Mouse (Mus musculus): Measurements from ENCODE around the gene Vkorc1l1.
"Not testable (repeated sequence)": the region's sequence is repeated elsewhere in the genome, so short reads cannot be mapped to it uniquely, and the experiment has no call there.

Gene Vkorc1l1

DNA sequence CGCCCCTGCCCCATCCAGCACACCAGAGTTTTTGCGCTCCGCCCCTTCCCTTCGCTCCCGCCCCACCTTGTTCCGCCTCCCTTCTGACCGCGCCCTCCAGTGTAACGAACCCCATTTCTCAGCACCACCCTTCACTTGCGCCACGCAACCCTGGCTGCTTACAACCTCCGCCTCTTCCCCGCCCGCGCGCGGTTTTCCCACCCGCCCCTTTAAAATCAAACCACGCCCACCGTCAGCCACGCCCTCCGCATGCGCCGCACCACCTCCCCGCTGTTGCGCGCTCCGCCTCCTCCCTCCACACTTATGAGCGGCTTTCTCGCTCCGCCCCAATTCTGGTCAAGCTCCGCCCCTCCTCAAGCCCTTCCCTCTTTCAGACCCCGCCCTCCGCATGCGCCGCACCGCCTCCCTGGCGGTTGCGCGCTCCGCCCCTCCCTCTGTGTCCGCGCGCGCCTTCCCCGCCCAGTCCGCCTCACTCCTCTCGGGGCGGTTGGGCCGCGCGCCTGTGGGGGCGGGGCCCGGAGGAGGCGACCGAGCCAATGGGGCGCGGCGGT lies at the start of gene Vkorc1l1:
Gene Vkorc1l1 (plus strand): TSS at position 476 of the 551 bp plus-strand sequence.
- DNase-seq (ENCODE audit: low spot score) = peak; percentile 100

DNA sequence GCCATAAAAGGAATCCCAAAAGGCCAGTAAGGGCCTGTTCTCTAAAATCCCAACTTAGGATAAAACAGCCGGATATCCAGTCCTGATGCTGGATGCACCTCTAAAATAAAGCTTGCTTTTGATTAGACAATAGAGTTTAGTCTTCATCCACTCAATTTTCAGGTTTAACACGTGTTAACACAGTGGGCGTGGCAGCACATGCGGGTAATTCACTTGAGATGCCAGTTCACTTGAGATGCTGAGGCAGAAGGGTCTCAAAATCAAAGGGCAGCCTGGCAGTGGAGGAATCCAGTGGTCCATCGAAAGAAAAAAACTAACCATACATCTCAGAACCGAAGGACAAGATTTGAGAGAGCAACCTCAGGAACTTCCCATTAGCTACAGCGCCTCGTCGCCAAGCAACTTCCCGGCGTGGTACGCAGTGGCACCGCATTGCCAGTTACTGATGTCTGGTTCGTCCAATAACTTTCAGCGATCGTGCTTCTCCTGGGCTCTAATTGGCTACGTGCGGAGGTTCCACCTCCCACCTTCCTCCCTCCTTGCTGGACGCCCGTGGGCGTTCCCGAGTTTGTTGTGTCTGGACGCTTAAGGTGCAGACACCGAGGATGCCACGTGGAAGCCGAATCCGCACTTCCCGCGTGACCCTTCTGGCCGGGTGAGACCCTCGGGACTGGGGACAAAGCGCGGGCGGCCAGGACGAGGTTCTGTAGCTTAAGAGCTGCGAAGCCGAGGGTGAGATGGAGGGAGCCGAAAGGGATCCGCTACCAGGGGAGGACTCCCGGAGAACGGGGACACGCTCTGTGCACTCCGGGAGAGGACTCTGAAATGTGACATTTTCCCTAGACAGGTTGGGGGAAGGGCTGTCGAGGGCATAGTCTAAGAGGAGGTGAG lies 46.3 kb upstream of the Vkorc1l1 start, which contains the start of gene Zbed5:
Gene Zbed5 (plus strand): TSS at position 526 of the 891 bp plus-strand sequence.
- DNase-seq (ENCODE audit: low spot score) = peak; percentile 99

DNA sequence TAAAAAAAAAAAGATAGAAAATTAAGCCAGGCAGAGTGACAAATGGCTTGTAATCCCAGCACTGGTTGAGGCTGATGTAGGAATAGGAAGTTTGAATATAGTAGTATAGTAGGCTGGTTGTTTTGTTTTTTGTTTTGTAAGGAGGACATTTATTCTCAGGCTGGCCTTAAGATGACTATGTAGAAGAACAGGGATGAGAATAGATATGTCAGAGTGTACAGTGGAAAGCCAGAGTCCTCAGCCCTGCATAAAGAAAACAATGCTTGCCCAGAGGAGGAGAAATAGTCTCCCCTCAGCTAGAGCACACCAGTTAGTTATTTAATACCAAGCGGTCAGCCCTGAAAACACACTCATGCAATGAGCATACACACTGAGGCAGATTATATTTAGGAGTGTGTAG lies 43.3 kb upstream of the Vkorc1l1 start, which contains the start of gene Phkg1:
Gene Phkg1 (minus strand): TSS at position 101 of the 400 bp plus-strand sequence.
- DNase-seq (ENCODE audit: low spot score) = no peak

DNA sequence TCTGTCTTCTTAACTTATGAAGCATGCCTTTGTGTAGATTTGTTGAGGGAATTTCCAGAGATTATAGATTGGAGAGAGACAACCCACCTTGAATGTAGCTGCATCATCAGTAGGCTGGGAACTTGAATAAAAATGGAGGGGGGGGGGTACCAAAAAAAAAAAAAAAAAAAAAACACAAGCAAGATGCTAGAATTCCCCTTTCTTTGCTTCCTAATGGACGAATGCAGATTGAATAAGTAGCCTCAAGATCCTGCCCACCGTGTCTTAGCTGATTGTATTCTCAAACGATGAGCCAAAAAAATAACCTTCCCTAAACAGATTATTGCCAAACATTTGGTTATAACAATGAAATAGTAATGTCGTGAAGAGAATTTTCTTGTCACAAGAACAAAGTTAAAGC lies 34.0 kb upstream of the Vkorc1l1 start:
- peak; percentile 31 for DNase-seq (ENCODE audit: low spot score)

DNA sequence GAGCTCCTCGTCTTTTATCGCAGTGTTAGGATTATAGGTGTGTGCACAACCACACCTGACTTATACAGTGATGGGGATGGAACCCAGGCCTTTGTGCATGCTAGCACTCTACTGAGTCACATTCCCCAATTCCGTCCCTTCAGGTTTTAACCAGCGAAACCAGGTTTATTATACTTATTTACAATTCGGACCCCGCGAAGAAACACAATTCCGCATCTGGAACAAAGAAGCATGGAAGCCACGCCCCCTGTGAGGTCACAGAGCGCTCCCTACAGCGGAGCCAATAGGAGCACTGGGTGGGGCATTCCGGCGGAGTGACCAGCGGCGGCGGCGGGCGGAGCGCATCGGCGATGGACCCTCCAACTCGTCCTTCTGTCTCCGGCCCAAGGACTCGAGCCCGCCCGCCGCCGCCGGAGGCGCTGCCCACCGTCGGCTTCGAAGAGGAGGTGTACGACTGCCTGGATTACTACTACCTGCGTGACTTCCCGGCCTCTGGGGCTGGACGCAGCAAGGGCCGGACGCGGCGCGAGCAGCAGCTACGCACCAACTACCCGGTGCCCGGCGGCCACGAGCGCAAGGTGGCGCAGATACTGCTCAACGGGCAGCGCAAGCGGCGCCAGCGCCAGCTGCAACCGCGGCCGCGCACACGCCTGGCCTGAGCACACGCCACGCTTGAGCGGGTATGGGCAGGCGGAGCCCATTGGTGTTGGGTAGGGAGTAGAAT lies 33.4 kb upstream of the Vkorc1l1 start, which contains the start of gene Nupr1l:
Gene Nupr1l (plus strand): TSS at position 299 of the 724 bp plus-strand sequence.
- DNase-seq (ENCODE audit: low spot score) = peak; percentile 96

DNA sequence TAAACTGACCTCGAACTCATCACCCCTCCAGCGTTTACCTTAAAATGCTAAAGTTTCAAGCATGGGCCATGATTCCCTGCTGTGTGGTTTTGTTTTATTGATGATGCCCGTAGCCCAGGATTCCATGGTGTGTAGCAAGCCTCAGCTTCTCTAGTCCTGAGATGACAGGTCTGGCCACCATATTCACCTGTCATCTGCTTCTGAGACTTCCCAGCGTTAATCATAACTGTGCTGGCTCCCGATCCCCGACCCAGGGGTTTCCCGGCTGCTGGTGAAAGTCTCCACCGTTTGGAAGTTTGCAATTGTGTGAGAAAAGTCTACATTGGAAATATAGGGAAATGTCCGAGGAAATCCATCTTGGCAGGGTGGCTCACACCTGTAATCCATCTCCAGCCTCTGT lies 32.6 kb upstream of the Vkorc1l1 start:
- no peak for DNase-seq (ENCODE audit: low spot score)

DNA sequence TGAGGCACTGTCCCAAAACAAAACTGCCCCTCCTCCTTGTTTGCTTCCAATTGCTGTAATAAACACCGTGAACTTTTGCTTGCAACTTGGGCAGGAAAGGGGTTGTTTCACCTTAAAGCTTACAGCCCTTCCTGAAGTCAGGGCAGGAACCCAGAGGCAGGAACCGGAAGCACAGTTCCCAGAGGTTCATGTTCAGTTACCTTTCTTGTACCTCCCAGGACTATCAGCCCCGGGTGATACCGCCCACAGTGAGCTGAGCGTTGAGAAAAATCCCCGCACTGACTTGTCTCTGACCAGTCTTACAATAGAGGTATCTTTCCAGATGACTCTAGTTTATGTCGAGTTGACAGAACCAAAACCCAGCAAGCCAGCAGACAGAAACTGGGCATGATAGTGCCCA lies 32.2 kb upstream of the Vkorc1l1 start:
- no peak for DNase-seq (ENCODE audit: low spot score)

DNA sequence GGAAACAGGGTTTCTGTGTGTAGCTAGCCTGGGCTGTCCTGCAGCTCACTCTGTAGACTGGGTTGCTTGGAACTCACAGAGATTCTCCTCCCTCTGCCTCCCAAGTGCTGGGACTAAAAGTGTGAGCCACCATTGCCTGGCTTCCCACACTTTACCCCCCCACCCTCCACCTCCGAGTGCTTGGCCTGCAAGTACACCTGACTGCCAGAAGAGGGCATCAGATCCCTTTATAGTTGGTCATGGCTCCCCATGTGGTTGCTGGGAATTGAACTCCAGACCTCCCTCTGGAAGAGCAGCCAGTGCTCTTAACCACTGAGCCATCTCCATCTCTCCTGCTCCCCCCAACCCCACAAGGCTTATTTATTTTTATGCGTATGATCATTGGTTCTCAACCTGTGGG lies 27.7 kb upstream of the Vkorc1l1 start:
- peak; percentile 46 for DNase-seq (ENCODE audit: low spot score)

DNA sequence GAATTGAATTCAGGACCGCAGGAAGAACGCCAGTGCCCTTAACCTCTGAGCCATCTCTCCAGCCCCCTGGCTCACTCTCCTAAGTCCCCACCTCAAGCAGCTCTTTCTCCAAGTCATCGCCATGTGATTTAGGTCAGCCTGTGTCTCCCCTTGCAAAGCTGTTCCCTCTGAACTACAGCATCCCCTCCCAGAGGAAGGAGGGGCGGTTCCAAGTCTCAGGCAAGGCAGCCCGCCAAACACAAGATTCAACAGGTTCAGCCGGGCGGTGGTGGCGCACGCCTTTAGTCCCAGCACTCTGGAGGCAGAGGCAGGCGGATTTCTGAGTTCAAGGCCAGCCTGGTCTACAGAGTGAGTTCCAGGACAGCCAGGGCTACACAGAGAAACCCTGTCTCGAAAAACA lies 26.3 kb upstream of the Vkorc1l1 start:
- not testable (repeated sequence) for DNase-seq (ENCODE audit: low spot score)

DNA sequence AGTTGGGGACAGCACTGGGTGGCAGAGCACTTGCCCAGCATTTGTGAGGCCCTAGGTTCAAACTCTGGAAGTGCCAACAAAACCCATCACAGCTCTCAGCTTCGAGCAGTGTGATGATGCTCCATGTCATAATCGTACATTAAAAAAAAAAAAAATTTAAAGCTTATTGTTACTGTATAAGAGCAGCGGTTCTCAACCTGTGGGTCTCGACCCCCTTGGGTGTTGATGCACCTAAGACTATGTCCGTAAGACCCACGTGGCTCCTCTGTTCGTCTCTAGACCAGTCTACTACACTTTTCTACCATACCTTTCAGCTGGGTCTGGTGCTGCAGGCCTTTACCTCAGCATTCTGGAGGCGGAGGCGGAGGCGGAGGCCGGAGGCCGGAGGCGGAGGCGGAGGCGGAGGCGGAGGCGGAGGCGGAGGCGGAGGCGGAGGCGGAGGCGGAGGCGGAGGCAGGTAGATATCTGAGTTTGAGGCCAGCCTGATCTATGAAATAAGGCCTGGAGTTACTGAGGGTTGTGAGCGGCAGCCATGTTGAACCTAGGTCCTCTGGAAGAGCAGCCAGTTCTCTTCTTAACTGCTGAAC lies 23.6 kb upstream of the Vkorc1l1 start:
- DNase-seq (ENCODE audit: low spot score) = no peak

DNA sequence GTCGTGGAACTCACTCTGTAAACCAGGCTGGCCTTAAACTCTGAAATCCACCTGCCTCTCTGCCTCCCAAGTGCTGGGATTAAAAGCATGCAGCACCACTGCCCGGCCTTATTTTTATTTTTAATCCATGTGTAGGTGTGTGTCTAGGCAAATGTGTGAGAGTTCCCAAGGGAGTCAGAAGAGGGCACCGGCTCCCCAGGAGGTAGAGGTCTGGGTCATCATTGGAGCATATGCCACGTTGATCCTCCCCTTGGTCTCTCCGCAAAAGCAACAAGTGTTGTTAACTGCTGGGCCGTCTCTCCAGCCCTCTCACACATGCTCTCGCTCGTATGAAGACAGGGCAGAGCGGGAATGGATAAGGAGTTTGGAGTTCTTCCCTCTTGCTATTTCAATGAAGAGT lies 23.0 kb upstream of the Vkorc1l1 start:
- DNase-seq (ENCODE audit: low spot score) = no peak

DNA sequence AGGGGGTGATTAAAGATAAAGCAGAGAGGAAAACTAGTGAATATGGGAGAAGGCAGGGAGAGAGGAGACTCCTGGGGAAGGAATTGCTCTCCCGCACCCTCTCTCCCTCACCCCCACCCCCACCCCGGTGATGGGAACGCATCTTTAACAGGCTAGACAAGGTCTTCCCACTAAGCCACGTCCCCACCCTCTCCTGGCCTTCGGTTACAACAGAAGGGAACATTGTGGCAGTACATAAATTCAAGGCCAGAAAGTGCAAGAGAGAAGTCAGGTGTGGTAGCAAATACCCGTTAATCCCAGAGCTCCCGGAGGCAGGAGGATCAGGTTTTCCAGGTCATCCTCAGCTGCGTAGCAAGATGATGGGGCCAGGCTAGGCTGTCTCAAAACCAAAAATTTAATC lies 22.4 kb upstream of the Vkorc1l1 start:
- DNase-seq (ENCODE audit: low spot score) = no peak

DNA sequence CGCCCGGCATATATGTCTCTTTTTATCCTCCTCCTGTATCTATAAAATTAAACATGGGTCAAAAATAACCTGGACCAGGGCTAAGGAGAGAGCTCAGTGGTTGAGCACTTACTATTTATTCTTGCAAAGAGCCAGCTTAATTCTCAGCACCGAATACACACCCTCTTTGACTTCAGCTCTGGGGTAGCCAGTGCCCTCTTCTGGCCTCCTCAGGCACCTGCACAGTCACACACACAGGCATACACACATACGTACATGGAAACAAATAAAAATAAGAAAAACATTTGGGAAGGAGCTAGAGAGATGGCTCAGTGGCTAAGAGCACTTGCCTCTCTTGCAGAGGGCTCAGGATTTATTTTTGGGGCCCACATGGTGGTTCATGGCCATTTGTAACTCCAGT lies 19.8 kb upstream of the Vkorc1l1 start:
- no peak for DNase-seq (ENCODE audit: low spot score)

DNA sequence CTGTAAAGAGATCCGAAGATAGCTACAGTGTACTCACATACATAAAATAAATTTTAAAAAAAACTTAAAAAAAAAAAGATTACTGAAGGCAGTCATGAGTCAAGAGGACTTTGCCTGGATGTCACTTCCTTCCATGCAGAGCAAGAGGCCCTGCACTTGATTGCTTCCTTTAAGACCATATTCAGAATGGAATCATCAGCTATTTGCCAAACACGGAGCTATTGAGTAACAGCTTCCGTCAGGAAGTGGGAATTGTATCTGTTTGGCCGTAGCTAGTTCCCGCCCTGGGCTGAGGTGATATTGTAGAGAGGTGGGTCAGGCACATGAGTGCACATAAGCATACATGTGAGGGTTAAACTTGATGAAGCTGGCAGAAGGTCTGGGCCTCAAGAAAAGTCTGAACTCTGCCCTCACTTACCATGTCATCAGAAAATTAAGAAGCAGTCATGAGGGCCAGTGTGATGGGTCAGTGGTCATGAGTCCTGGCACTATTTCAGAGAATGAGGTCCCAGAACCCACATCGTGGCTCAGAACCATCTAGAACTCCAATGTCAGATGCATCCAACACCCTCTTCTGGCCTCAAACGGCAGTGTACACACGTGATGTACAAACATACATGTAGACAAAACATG lies 16.8 kb upstream of the Vkorc1l1 start:
- no peak for DNase-seq (ENCODE audit: low spot score)

DNA sequence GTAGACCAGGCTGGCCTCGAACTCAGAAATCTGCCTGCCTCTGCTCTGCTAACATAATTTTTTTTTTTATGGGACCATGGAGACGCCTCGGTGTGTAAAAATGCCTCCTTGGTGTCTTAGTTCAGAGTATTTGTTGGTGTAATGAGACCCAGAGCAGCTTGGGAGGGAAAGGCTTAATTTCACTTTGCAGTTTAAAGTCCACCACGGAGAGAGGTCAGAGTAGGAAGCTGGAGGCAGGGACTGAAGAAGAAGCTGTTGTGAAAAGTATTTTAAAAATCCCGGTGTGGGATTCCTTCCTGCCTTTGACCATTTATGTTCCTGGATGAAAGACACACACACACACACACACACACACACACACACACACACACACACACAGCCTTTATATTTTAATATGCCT lies 15.8 kb upstream of the Vkorc1l1 start:
- DNase-seq (ENCODE audit: low spot score) = no peak

DNA sequence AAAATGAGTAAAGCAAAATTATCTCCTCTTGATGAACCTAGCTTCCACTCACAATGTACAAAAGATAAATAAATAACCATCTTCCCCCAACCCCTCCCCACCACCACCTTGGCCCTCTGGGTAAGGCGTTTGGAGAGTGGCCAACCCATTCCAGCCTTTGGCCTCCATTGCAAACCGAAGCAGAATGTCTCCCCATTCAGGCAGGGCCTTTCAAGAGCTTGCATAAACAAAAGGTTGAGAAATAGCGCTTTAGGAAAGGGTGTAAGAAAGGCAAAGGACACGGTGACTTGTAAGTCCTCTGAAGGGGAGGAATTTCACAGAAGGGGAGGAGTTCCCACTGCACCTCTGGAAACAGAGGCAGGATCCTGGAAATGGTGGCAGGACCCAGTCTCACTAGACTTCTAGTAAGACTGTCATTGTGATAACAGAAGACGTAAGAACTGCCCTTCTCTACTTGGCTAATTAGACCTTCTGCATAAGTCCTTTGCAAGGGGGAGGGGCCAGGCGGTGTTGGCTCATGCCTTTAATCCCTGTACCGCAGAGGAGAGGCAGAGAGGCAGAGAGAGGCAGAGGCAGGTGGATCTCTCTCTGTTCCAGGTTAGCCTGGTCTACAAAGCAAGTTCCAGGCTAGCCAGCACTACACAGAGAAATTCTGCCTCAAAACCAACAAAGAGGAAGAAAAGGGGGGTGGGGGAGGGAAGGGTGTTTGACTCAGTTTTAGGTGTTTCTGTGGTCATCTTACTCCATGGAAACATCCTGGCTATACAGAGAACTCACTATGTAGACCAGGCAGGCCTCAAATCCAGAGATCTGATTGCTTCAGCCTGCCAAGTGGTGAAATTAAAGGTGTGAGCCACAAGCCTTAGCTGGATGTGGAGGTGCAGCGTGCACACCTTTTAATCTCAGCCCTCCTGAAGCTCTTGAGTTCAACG lies 11.6 kb upstream of the Vkorc1l1 start:
- peak; percentile 25 for DNase-seq (ENCODE audit: low spot score)

DNA sequence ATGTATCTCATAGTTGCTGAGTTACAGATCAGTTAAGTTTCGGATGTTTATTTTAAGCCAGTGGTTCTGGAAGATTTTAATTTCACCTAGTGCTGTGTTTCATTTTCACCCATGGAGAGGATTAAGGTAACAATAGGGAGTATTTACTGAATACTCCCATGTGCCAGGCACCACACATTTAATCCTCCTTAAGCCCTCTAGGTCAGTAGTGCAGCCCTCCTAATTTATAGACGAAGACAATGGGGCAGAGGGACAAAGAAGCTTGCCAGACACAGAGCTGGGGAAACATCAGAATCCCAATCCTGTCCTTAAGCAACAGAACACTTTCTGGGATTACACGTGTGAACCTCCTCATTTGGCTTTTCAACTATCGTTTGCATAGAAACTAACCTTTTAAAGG lies 4.8 kb upstream of the Vkorc1l1 start:
- no peak for DNase-seq (ENCODE audit: low spot score)

DNA sequence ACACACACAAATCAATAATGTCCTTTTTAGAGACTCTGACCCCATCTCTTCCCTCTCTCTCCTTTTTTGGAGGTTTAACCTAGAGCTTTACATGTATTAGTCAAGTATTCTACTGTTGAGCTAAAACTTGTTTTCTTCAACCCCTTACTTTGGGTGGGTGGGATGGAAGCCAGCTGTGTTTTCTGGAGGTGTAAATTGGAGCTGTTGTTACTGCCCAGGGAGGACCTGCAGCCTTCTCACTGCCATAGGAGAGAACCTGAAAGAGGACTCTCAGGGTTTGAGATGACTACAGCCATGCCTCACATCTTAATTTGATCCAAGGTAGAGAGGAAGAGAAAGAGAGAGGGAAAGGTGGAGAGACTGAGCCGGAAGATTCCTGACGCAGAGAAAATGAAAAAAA lies 1.5 kb upstream of the Vkorc1l1 start:
- no peak for DNase-seq (ENCODE audit: low spot score)

DNA sequence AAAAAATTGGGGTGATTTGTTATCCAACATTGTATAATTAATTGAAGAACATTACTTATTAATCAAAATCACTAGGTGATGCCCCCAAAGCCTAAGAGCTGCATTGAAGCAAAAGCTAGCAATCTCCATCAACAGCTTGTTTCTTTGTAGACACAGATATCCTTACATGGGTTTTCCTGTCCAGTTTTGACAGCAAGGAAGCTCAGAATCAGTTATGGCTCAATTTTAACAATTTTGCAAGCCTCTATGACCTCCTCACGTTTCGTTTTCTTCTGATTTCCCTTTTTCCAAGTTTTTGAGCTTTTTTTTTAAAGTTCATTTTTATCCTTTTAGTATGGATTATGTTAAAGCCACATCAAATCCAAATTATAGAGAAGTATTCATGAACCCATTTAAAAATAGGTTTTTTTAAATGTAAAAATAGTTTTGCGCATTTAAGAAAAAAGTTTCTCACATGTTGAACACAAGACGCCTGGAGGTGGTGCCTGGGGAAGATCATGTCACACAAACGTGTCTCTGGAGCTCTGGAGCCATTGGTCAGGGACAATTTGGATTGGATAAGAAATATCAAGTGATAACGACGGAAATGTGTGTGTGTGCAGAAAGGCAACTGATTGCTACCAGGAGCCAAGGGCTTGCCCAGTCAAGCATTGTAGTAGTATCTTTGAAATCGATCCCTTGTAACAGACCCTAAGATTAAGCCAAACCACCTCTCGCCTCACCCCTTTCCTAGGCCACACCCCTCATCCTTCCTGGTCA lies 855 bp upstream of the Vkorc1l1 start:
- DNase-seq (ENCODE audit: low spot score) = peak; percentile 36

Measured in MN1 (cell line).